In the genomic region with DNA sequence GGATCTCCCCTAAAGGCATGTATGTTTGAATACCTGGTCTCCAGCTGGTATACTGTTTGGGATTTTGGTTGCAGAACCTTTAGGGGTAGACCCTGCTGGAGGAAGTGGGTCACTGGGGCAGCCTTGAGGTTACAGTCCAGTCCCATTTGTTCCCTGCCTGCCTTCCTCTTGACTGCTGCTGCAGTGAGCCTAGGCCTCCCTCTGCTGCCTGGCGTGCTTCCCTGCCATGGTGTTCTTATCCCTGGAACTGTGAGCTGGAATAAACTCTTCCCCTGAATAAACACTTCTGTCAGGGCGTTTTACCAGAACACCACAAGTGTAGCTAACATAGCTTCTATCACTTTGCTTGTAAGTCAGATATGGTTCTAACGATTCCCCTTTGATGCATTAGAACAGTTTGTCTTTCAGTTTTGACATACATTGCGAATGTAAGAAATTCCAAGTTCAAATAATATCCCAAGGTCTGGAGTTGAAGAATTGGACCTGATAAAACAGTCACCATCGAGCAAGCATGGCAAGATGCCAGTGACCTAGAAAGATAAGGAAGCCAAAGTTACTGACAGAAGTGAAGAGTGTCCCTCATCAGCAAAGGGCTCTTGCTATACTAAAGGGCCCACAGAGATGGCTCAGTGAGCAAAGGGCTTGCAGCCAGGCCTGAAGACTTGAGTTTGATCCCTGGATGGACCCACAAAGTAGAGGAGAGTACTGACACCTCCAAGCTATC, we compare ENCODE assay signal across 20 mouse cellular contexts. TPM values are rescaled to one million over a fixed set of nuclear protein-coding genes. Genes with fewer than 3 reads are reported as not detected.
DNase-seq lines count a peak whose midpoint lies in the region; ATAC-seq lines count a peak whose summit lies in the region.
"Had no signal": no experiment of that assay in that cellular context is flagged by ENCODE, and none has a peak within 500 bp of the region (broad histone marks: within the 10 kb centered on the region; RNA-seq: fewer than 3 reads in every experiment).

No protein-coding gene starts in this region.

- peaks cover 18% of the 10 kb centered on the region for H3K36me3 ChIP-seq in kidney, embryonic 16.5 days (ENCODE audit: insufficient read depth, low read length)
- H3K36me3 ChIP-seq: stomach, embryonic 15.5 days had no signal

- H3K4me2 ChIP-seq in kidney, embryonic 16.5 days (replicated peaks; ENCODE audit: low read depth, low read length), result no peak overlapping the region
- H3K4me2 ChIP-seq: embryonic facial prominence, embryonic 12.5 days; hindbrain, embryonic 13.5 days; limb, embryonic 12.5 days; lung, embryonic 14.5 days; stomach, embryonic 15.5 days had no signal

- 87% methylated on average over 5 of the region's 5 CpGs for WGBS in kidney, embryonic 16.5 days

- no peak overlapping the region for H3K4me3 ChIP-seq in kidney, embryonic 16.5 days (ENCODE audit: low read length)
- H3K4me3 ChIP-seq: embryonic facial prominence, embryonic 12.5 days; hindbrain, embryonic 13.5 days; limb, embryonic 12.5 days; midbrain, embryonic 10.5 days; myocyte; stomach, embryonic 15.5 days had no signal

- no peak for ATAC-seq in kidney, embryonic 16.5 days (ENCODE audit: low FRiP score, low TSS enrichment)
- ATAC-seq: activated CD4-positive, CD25-positive, alpha-beta regulatory T cell, adult 4 months; CD4-positive, CD25-positive, alpha-beta regulatory T cell, adult 4 months had no signal

- no peaks in the 10 kb centered on the region for H3K27me3 ChIP-seq in kidney, embryonic 16.5 days (ENCODE audit: insufficient read depth, low read length)
- H3K27me3 ChIP-seq: embryonic facial prominence, embryonic 12.5 days; hindbrain, embryonic 13.5 days; limb, embryonic 12.5 days; stomach, embryonic 15.5 days had no signal

- H3K9me3 ChIP-seq in kidney, embryonic 16.5 days (ENCODE audit: low read length), result no peaks in the 10 kb centered on the region
- H3K9me3 ChIP-seq: embryonic facial prominence, embryonic 12.5 days; hindbrain, embryonic 13.5 days; limb, embryonic 12.5 days; midbrain, embryonic 10.5 days; stomach, embryonic 15.5 days had no signal

- no peak overlapping the region for H3K9ac ChIP-seq in kidney, embryonic 16.5 days (replicated peaks; ENCODE audit: low read length)
- H3K9ac ChIP-seq: embryonic facial prominence, embryonic 12.5 days; hindbrain, embryonic 13.5 days; limb, embryonic 12.5 days; lung, embryonic 14.5 days; stomach, embryonic 15.5 days had no signal

- DNase-seq in heart, adult 18-20 months, result peak; percentile 29 to 46
- no peak for DNase-seq in heart, adult 9 months (ENCODE audit: low spot score in 2 of 2)
- peak; percentile 32 for DNase-seq in ovary, postnatal 36 days (ENCODE audit: low spot score)
- no peak for DNase-seq in ovary, postnatal 10 days (ENCODE audit: low spot score)
- peak; percentile 72 to 75 for DNase-seq in adrenal gland, postnatal 36 days
- DNase-seq in lung, postnatal 36 days, result peak; percentile 25
- DNase-seq in left cerebral cortex, adult 8-10 months (ENCODE audit: low spot score in 2 of 2), result no peak
- DNase-seq: gastrocnemius, postnatal 36 days; kidney, adult 11 months; lung, embryonic 14.5 days; thymus, postnatal 4 days had no signal

- H3K4me1 ChIP-seq in kidney, embryonic 16.5 days (ENCODE audit: insufficient read depth, low read length), result peaks cover 4% of the 10 kb centered on the region; the same call in 1 of the 2 replicates
- H3K4me1 ChIP-seq: embryonic facial prominence, embryonic 12.5 days; limb, embryonic 12.5 days had no signal

- H3K27ac ChIP-seq in kidney, embryonic 16.5 days (ENCODE audit: low read length), result no peak overlapping the region
- H3K27ac ChIP-seq: embryonic facial prominence, embryonic 12.5 days; hindbrain, embryonic 13.5 days; limb, embryonic 12.5 days; stomach, embryonic 15.5 days had no signal

RNA-seq across cellular contexts. Expression of gene Nphp1, which starts 29.4 kb away (rescaled TPM):
- total RNA-seq in heart, adult 18-20 months (2021), result 1 to 10 TPM; 7.6 to 9.4 TPM
- 10 to 100 TPM; 21.2 to 28.5 TPM for total RNA-seq in adrenal gland, postnatal 36 days (2021)
- polyA plus RNA-seq in kidney, embryonic 16.5 days (2015; fragmentation: Nextera tagmentation; extraction: Ambion mirVana), result 39.7 and 42.6 TPM in 2 replicates
- 10 to 100 TPM; 13.2 to 17.8 (median 17.1) TPM for total RNA-seq in left cerebral cortex, adult 8-10 months (2022)

RNA-seq across cellular contexts. Expression of gene Mall, which starts 29.6 kb away (rescaled TPM):
- total RNA-seq in heart, adult 18-20 months (2021), result 1 to 10 TPM; 6.7 to 7.0 TPM
- 1 to 10 TPM in 1 of 2 experiments, under 1 TPM in 1; 0.86 to 2.2 TPM for total RNA-seq in adrenal gland, postnatal 36 days (2021)
- 2.6 and 3.5 TPM in 2 replicates for polyA plus RNA-seq in kidney, embryonic 16.5 days (2015; fragmentation: Nextera tagmentation; extraction: Ambion mirVana)
- under 1 TPM; 0.37 to 0.78 (median 0.54) TPM for total RNA-seq in left cerebral cortex, adult 8-10 months (2022)
- polyA plus RNA-seq: activated CD4-positive, CD25-positive, alpha-beta regulatory T cell, adult 4 months; CD4-positive, CD25-positive, alpha-beta regulatory T cell, adult 4 months; myocyte had no signal

RNA-seq across cellular contexts. Expression of gene Mtln, which starts 33.0 kb away (rescaled TPM):
- 10 to 100 TPM; 53.2 to 69.3 TPM for total RNA-seq in heart, adult 18-20 months (2021)
- 100 to 1,000 TPM in 1 of 2 experiments, 10 to 100 TPM in 1; 82.9 to 114 TPM for total RNA-seq in adrenal gland, postnatal 36 days (2021)
- polyA plus RNA-seq in kidney, embryonic 16.5 days (2015; fragmentation: Nextera tagmentation; extraction: Ambion mirVana), result 33.7 and 36.2 TPM in 2 replicates
- total RNA-seq in left cerebral cortex, adult 8-10 months (2022), result 10 to 100 TPM; 38.4 to 47.6 (median 44.3) TPM

Comparison
In these comparisons a context has a peak if more than half of its experiments do, and no peak if none do; other contexts are left out.
1. DNase-seq: peak in heart, adult 18-20 months (2 of 2), ovary, postnatal 36 days (single experiment), adrenal gland, postnatal 36 days (2 of 2) and lung, postnatal 36 days (single experiment); none in heart, adult 9 months (0 of 2), ovary, postnatal 10 days (single experiment) and left cerebral cortex, adult 8-10 months (0 of 2).